Mouse (Mus musculus) liver, embryonic 15.5 days (tissue): ENCODE data around the gene Osbp2. TPM values are rescaled to one million over a fixed set of nuclear protein-coding genes. Genes with fewer than 3 reads are reported as not detected.

Experiments
- ATAC-seq: fragments of 200-750 bp; cut with Nextera tagmentation; 2 replicates; pipeline ENCODE4 v1.8.0; 2017; ENCODE audit warnings: moderate number of reproducible peaks, mild to moderate bottlenecking, moderate library complexity; ENCODE audit not compliant: insufficient read depth
- H3K27ac ChIP-seq: fragments of 300-500 bp; sonication (generic); replicated peaks from 2 replicates; pipeline ENCODE4 v1.5.1; 2015; ENCODE audit warnings: mild to moderate bottlenecking, inconsistent platforms
- H3K27me3 ChIP-seq: fragments of 300-500 bp; sonication (generic); 2 replicates; pipeline ENCODE4 v1.6.1; 2015; ENCODE audit warnings: mild to moderate bottlenecking, inconsistent platforms
- H3K36me3 ChIP-seq: fragments of 300-500 bp; sonication (generic); replicated peaks from 2 replicates; pipeline ENCODE4 v1.6.1; 2015; ENCODE audit warnings: moderate library complexity, mild to moderate bottlenecking, inconsistent platforms
- H3K4me1 ChIP-seq: fragments of 300-500 bp; sonication (generic); replicated peaks from 2 replicates; pipeline ENCODE4 v1.6.1; 2015; ENCODE audit warnings: inconsistent platforms
- H3K4me2 ChIP-seq: fragments of 300-500 bp; sonication (generic); 2 replicates; pipeline ENCODE4 v1.6.1; 2015; ENCODE audit warnings: moderate library complexity, mild to moderate bottlenecking, inconsistent platforms
- H3K4me3 ChIP-seq: fragments of 300-500 bp; sonication (generic); replicated peaks from 2 replicates; pipeline ENCODE4 v1.5.1; 2015; ENCODE audit warnings: mild to moderate bottlenecking, inconsistent platforms
- H3K9ac ChIP-seq: fragments of 300-500 bp; sonication (generic); 2 replicates; pipeline ENCODE4 v1.6.1; 2015; ENCODE audit warnings: moderate library complexity, mild to moderate bottlenecking, inconsistent platforms
- H3K9me3 ChIP-seq: fragments of 300-500 bp; sonication (generic); replicated peaks from 2 replicates; pipeline ENCODE4 v1.6.1; 2016; ENCODE audit warnings: inconsistent platforms
- WGBS: fragments of 180-500 bp; shearing (Covaris S2); methylation state at CpG from one replicate; pipeline ENCODE4 v1.1.7; 2015; ENCODE audit warnings: mixed read lengths; ENCODE audit not compliant: insufficient replicate concordance; 5-methylcytosine and 5-hydroxymethylcytosine counted together
- polyA plus RNA-seq: library from polyadenylated mRNA; unstranded; fragments of >200 nt; fragmentation: Nextera tagmentation; extraction: Ambion mirVana; gene quantifications from 2 replicates; pipeline ENCODE4 v1.2.1, GENCODE M21; 2015

Osbp2 gene
- polyA plus RNA-seq, 1 experiment from 2014 or later, result 0.09 TPM

- no peak overlapping the region for H3K27ac ChIP-seq
- 0 out of 2 replicates have a peak, but pooled peaks cover 6% of the 10 kb centered on the region for H3K4me1 ChIP-seq
- no peak overlapping the region for H3K4me2 ChIP-seq
- WGBS, result 36% methylated on average over 9 of the region's 9 CpGs
- ATAC-seq, result no peak
- H3K9me3 ChIP-seq, result no peaks in the 10 kb centered on the region
- no peak overlapping the region for H3K4me3 ChIP-seq
- H3K36me3 ChIP-seq, result no peaks in the 10 kb centered on the region
- H3K27me3 ChIP-seq, result no peaks in the 10 kb centered on the region
- H3K9ac ChIP-seq, result no peak overlapping the region
These were observed 109.8 kb downstream of the Osbp2 start for GRCm38 (mm10) chr11:3753897-3754296.

- Histone ChIP-seq H3K9me3 (no peaks in the 10 kb centered on the region), H3K36me3 (no peaks in the 10 kb centered on the region), H3K27ac (no peak overlapping the region), H3K4me3 (no peak overlapping the region), H3K4me2 (no peak overlapping the region), H3K9ac (no peak overlapping the region), H3K27me3 (no peaks in the 10 kb centered on the region), H3K4me1 (0 out of 2 replicates have a peak, but pooled peaks cover 6% of the 10 kb centered on the region)
- 58% methylated on average over 3 of the region's 3 CpGs for WGBS
- no peak for ATAC-seq
These were observed 110.9 kb downstream of the Osbp2 start for GRCm38 (mm10) chr11:3752766-3753165.

- peaks cover 5% of the 10 kb centered on the region; the same call in 1 of the 2 replicates for H3K27me3 ChIP-seq
- ATAC-seq, result no peak
- no peak overlapping the region for H3K27ac ChIP-seq
- H3K36me3 ChIP-seq, result no peaks in the 10 kb centered on the region
- H3K4me1 ChIP-seq, result 0 out of 2 replicates have a peak, but pooled peaks cover under 1% of the 10 kb centered on the region
- 13% methylated on average over 7 of the region's 7 CpGs for WGBS
- no peak overlapping the region for H3K9ac ChIP-seq
- H3K9me3 ChIP-seq, result no peaks in the 10 kb centered on the region
- H3K4me2 ChIP-seq, result no peak overlapping the region
- H3K4me3 ChIP-seq, result no peak overlapping the region
These were observed 113.9 kb downstream of the Osbp2 start for GRCm38 (mm10) chr11:3749831-3750230.

GRCm38 (mm10) chr11:3742449-3742848 is 121.3 kb downstream of the Osbp2 start:
- no peak overlapping the region for H3K27ac ChIP-seq
- no peak overlapping the region for H3K9ac ChIP-seq
- peaks cover 14% of the 10 kb centered on the region; the same call in 1 of the 2 replicates for H3K27me3 ChIP-seq
- H3K36me3 ChIP-seq, result no peaks in the 10 kb centered on the region
- no peak overlapping the region for H3K4me3 ChIP-seq
- H3K4me2 ChIP-seq, result no peak overlapping the region
- H3K9me3 ChIP-seq, result no peaks in the 10 kb centered on the region
- WGBS, result 61% methylated on average over 8 of the region's 8 CpGs
- no peak for ATAC-seq
- no peaks in the 10 kb centered on the region for H3K4me1 ChIP-seq

- Histone ChIP-seq H3K27ac (no peak overlapping the region), H3K27me3 (peaks cover 14% of the 10 kb centered on the region; the same call in 1 of the 2 replicates), H3K4me1 (no peaks in the 10 kb centered on the region), H3K9ac (no peak overlapping the region), H3K9me3 (no peaks in the 10 kb centered on the region), H3K36me3 (no peaks in the 10 kb centered on the region), H3K4me3 (no peak overlapping the region), H3K4me2 (no peak overlapping the region)
- whole genome bisulfite sequencing, result 72% methylated on average over 12 of the region's 12 CpGs
- ATAC-seq, result no peak
These were observed 122.5 kb downstream of the Osbp2 start for GRCm38 (mm10) chr11:3741183-3741582.

- Histone ChIP-seq H3K9me3 (no peaks in the 10 kb centered on the region), H3K27me3 (0 out of 2 replicates have a peak, but pooled peaks cover 2% of the 10 kb centered on the region), H3K4me2 (no peak overlapping the region), H3K4me3 (no peak overlapping the region), H3K4me1 (no peaks in the 10 kb centered on the region), H3K9ac (no peak overlapping the region), H3K27ac (no peak overlapping the region), H3K36me3 (no peaks in the 10 kb centered on the region)
- 49% methylated on average over 2 of the region's 2 CpGs for WGBS
- ATAC-seq, result no peak
These were observed 124.9 kb downstream of the Osbp2 start for GRCm38 (mm10) chr11:3738778-3739177.

- no peak overlapping the region for H3K4me2 ChIP-seq
- 66% methylated on average over 11 of the region's 11 CpGs for WGBS
- ATAC-seq, result no peak
- no peaks in the 10 kb centered on the region for H3K36me3 ChIP-seq
- no peaks in the 10 kb centered on the region for H3K4me1 ChIP-seq
- H3K9me3 ChIP-seq, result no peaks in the 10 kb centered on the region
- H3K4me3 ChIP-seq, result no peak overlapping the region
- no peak overlapping the region for H3K27ac ChIP-seq
- no peaks in the 10 kb centered on the region for H3K27me3 ChIP-seq
- no peak overlapping the region for H3K9ac ChIP-seq
These were observed 128.0 kb downstream of the Osbp2 start for GRCm38 (mm10) chr11:3735715-3736114.

- no peak for ATAC-seq
- no peak overlapping the region for H3K4me3 ChIP-seq
- H3K9me3 ChIP-seq, result no peaks in the 10 kb centered on the region
- H3K27ac ChIP-seq, result no peak overlapping the region
- H3K27me3 ChIP-seq, result no peaks in the 10 kb centered on the region
- H3K36me3 ChIP-seq, result no peaks in the 10 kb centered on the region
- no peak overlapping the region for H3K9ac ChIP-seq
- H3K4me1 ChIP-seq, result no peaks in the 10 kb centered on the region
- no peak overlapping the region for H3K4me2 ChIP-seq
- 63% methylated on average over 14 of the region's 14 CpGs for WGBS
These were observed 129.6 kb downstream of the Osbp2 start for GRCm38 (mm10) chr11:3733933-3734636.

- H3K27ac ChIP-seq, result no peak overlapping the region
- no peaks in the 10 kb centered on the region for H3K9me3 ChIP-seq
- 63% methylated on average over 4 of the region's 4 CpGs for WGBS
- no peak overlapping the region for H3K4me3 ChIP-seq
- H3K9ac ChIP-seq, result no peak overlapping the region
- H3K27me3 ChIP-seq, result no peaks in the 10 kb centered on the region
- H3K36me3 ChIP-seq, result no peaks in the 10 kb centered on the region
- no peak for ATAC-seq
- H3K4me2 ChIP-seq, result no peak overlapping the region
- no peaks in the 10 kb centered on the region for H3K4me1 ChIP-seq
These were observed 132.2 kb downstream of the Osbp2 start for GRCm38 (mm10) chr11:3731469-3731868.

- Histone ChIP-seq H3K4me3 (no peak overlapping the region), H3K4me1 (no peaks in the 10 kb centered on the region), H3K27ac (no peak overlapping the region), H3K36me3 (no peaks in the 10 kb centered on the region), H3K9ac (no peak overlapping the region), H3K4me2 (no peak overlapping the region), H3K9me3 (no peaks in the 10 kb centered on the region), H3K27me3 (no peaks in the 10 kb centered on the region)
- no peak for ATAC-seq
- 48% methylated on average over 9 of the region's 9 CpGs for WGBS
These were observed 136.1 kb downstream of the Osbp2 start for GRCm38 (mm10) chr11:3727438-3728105.

GRCm38 (mm10) chr11:3725331-3726054 is 138.2 kb downstream of the Osbp2 start:
- Histone ChIP-seq H3K27ac (no peak overlapping the region), H3K36me3 (no peaks in the 10 kb centered on the region), H3K4me2 (no peak overlapping the region), H3K4me3 (no peak overlapping the region), H3K9ac (no peak overlapping the region), H3K27me3 (no peaks in the 10 kb centered on the region), H3K4me1 (no peaks in the 10 kb centered on the region), H3K9me3 (no peaks in the 10 kb centered on the region)
- ATAC-seq, result no peak
- WGBS, result 48% methylated on average over 10 of the region's 10 CpGs
